Mouse (Mus musculus): Measurements from ENCODE around the gene Slc25a27.

The Slc25a27 gene

GRCm38 (mm10) chr17:43645136-43645535 is 21.9 kb downstream of the Slc25a27 start:
- no peak for DNase-seq

DNA sequence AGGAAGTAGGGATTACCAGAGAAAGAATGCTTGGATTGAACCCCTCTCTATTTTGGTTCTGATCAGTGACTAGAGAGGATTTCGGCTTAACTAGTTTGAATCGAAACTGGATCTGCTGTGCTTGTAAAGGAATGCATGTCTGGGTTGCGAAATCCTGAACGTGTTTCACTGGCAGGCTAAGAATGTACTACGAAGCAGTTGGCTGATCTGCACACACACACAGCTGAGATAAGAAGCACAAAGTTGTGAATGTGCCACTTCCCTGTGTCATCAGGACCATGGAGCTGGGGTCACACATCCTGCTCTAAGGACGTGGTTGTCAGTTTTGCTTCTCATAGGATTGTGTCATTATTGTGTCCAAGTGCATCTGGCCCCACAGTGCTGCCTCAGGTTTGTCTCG is 22.6 kb downstream of the Slc25a27 start:
- no peak for DNase-seq

DNA sequence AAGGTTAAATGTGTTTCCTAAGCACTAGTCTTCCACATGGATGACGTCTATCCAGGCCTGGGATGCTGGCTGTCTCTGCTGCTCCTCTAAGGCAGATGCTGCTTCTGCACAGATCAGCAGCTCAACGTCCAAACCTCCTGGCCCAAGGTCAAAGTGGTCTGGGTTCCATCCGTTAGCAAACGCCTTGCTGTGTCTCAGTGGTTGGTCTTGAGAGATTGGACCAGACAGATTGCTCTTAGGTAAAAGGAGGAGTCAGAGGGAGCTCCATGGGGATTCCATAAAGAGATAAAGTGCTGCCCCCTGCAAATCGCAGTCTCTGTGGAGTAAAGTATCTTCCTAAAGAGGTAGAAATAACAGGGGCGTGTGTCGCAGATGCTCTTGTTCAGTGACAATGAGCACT is 23.8 kb downstream of the Slc25a27 start:
- no peak for DNase-seq

- no peak for DNase-seq
Observed at GRCm38 (mm10) chr17:43640825-43641224, 26.2 kb downstream of the Slc25a27 start.

DNA sequence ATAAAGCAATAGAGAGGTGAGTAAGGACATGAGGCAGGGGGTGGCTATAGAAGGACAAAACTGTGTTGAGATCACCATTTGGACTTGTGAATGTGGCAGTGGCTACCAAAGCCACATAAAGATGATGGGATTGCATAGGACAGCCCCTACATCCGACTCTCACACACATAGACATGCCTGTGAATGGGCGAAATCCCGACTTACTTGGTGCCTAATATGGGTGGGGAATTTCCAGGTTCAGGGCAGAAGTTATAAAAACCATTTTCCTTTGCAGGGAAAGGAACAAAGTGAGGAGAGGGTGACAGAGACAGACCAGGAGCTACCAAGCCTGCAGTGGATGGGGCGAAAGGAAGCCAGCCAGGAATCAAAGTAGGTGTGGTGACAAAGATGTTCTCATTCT is 29.9 kb downstream of the Slc25a27 start:
- DNase-seq: no peak

DNA sequence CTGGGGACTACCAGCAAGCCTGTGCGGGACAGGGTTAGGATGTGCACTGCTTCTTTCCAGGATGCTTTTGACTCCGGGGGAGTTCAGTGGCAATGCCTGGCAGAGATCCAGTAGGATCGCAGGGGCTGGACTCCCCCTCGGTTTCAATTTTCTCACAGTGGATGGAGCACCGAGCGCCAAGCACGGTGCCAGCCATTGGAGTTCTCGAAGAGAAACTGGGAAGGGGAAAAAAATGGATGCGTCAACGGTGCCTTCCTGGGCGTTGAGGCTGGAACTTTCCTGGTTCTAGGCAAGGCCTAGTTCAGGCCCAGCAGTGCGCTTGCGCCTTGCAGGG is 36.6 kb downstream of the Slc25a27 start:
- no peak for DNase-seq

DNA sequence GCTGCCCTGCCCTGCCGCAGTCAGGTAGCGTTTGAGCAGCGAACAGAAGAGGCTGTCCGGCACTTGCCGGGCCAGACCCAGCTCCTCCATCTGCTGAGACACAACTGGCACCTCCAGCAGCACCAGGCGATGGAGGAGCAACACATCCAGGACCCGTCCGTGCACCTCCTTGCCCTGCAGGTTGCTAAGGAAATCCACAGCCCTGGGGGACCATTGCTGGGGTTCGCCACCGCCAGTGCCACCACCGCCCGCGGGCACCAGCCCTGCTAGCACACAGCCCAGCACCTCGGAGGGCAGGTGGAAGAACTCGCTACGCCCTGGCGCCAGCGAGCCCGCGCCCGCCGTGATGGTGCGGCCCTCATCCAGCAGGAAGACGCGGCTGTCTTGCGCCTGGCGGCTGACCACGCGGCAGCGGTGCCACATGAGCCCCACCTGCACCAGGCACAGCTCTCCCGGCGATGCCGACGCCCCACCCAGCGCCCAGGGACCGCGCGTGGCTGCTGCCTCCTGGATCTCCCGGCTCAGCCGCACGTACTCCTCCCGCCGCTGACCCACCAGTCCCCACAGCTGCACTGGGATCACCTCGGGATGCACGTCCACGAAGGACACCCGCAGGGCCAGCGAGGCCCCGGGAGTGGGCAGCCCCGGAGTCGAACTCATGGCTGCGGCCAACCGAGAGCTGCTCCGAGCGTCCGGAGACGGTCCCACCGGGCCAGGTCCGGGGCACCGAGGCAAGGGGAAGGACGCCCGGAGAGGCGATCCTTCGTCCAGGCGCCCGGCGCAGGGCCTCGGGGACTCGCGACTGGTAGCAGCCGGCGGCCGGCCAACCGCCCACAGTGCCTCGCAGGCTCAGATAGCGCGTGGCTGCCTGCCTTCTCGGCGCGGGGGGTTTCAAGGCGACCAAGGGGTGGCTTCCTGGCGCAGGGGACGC is 37.3 kb downstream of the Slc25a27 start, which contains the start of gene Tdrd6:
Gene Tdrd6 (minus strand): TSS at position 804 of the 931 bp plus-strand sequence.
- DNase-seq: no peak

- no peak for DNase-seq
Observed at GRCm38 (mm10) chr17:43629026-43629495, 38.0 kb downstream of the Slc25a27 start.

DNA sequence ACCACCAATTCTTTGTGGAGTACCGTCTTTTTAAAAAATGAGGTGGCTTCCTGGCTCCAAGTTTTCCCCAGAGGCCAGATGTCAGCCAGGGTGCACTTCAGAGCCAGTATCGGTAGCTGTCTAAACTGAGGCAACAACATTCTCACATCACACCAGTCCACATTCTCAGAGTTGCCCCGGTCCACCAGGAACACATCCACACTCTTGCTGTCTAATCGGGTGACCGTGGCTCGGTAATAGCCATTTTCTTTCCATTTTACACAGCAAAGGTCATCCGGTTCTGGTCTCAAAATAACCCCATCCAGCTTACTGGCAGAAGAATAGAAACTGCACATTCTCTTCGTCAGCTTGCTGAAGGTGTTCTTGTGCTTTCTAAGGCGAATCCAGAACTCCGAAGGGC is 38.8 kb downstream of the Slc25a27 start:
- DNase-seq: no peak

DNA sequence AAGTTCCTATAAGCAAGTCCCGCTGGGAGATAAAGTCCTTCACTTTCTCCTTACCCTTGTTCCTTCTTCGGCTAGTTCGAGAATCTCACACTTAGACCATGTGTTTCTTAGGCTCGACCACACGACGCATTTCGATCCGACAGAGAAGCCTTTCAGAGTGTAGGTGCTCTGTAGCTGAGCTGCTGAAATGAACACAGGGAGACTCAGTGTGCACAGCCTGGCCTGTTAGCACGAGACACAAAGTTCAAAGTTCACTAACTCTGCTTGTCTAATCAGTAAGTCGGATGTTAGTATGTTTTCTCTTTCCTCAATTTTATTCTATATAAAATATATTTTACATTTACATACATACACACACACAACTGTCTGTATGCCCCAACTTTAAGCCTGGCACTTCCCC is 44.9 kb downstream of the Slc25a27 start:
- no peak for DNase-seq

DNA sequence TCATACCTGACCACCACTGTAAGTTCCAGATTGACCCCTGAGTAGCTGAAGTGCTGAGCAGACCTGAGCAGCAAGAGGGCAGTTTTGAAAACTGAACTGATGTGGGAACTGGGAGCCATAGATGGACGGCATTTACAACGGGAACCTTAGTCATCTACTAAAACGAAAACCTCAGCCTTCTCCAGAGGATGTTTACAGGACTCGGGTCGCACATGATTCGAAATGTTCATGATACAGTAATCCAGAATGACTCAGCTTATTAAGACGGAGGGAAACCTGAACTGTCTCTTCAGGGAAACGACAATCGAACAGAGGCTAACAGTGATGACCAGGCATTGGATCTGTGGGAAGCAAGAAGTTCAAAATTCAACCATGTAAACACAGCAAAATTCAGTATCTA is 47.9 kb downstream of the Slc25a27 start:
- DNase-seq: no peak

- no peak for DNase-seq
Observed at GRCm38 (mm10) chr17:43612221-43612620, 54.8 kb downstream of the Slc25a27 start.

GRCm38 (mm10) chr17:43611586-43611985 is 55.4 kb downstream of the Slc25a27 start:
- DNase-seq: peak; percentile 10

DNA sequence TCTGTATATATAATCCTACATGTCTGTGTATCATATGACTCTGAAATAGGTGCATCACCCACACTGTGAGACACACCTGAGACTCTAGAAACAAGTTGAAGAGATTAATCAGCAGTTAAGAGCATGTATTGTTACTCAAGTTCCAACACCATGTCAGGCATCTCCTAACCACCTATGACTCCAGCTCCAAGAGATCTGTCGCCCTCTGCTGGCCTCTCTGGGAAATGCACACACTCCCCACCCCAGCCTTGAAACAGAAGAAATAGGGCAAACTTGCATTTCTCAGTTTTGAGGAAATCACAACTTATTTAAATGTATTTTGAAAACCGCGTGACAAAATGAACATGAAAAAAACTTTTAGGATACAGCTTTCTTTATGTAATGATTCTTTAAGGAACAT is 60.3 kb downstream of the Slc25a27 start:
- DNase-seq: peak; percentile 40

DNA sequence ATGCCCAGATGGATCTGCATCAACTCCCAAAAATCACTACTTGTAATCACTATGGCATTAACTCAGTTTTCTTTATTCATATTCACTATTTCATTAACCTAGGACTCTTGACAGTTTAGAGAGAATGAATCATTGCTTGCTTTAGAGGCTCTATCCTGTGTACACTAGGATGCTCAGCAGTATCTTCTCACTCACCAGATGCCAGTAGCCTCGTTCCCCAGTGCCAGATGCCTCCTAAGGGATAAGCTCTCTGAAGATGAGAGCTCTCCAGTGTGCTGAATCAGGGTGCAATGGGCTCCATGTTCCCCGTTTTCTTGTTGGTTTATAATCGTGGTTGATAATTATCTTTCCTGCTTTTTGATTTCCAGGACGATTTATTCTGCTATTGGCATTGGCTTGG is 68.3 kb downstream of the Slc25a27 start:
- DNase-seq: peak; percentile 25

GRCm38 (mm10) chr17:43597742-43598141 is 69.3 kb downstream of the Slc25a27 start:
- DNase-seq: no peak

- peak; percentile 24 for DNase-seq
Observed at GRCm38 (mm10) chr17:43592296-43593291, 74.4 kb downstream of the Slc25a27 start.
